Mouse (Mus musculus) erythroblast, embryonic 14.5 days (primary cell): ENCODE measurements around the gene Cacng8. TPM values are rescaled to one million over a fixed set of nuclear protein-coding genes. Genes with fewer than 3 reads are reported as not detected.

Experiments used
- H3K27me3 ChIP-seq: 2 replicates; pipeline ENCODE4 v1.6.1; 2012; ENCODE audit warnings: inconsistent platforms; ENCODE audit not compliant: control insufficient read depth
- H3K36me3 ChIP-seq: 2 replicates; pipeline ENCODE4 v1.6.1; 2012; ENCODE audit warnings: mild to moderate bottlenecking, inconsistent platforms; ENCODE audit not compliant: control insufficient read depth
- H3K4me1 ChIP-seq: 2 replicates; pipeline ENCODE4 v1.6.1; 2012; ENCODE audit warnings: inconsistent platforms; ENCODE audit not compliant: control insufficient read depth
- H3K4me3 ChIP-seq: replicated peaks from 2 replicates; pipeline ENCODE3; 2012; ENCODE audit warnings: moderate library complexity, mild to moderate bottlenecking, inconsistent platforms
- H3K9me3 ChIP-seq: 2 replicates; pipeline ENCODE4 v1.6.1; 2012; ENCODE audit warnings: low read length, inconsistent platforms, mixed read lengths; ENCODE audit not compliant: control insufficient read depth
- GATA1 ChIP-seq: IDR thresholded peaks from 2 replicates; pipeline ENCODE4 v1.6.1; 2012; ENCODE audit warnings: low read length, inconsistent platforms, mixed read lengths
- TAL1 ChIP-seq: IDR thresholded peaks from 3 replicates; pipeline ENCODE4 v1.6.1; 2012; ENCODE audit warnings: low read length, inconsistent platforms, mixed read lengths
- polyA plus RNA-seq: library from polyadenylated mRNA; stranded (reverse); fragments of >175 nt; gene quantifications from 2 replicates; pipeline ENCODE4 v1.2.3, GENCODE M21; 2012

Cacng8 gene
- polyA plus RNA-seq, 1 experiment, result not detected

GRCm38 (mm10) chr7:3440526-3440925, 50.0 kb downstream of the Cacng8 start:
- no peaks in the 10 kb centered on the region for H3K36me3 ChIP-seq
- no peaks in the 10 kb centered on the region for H3K27me3 ChIP-seq
- H3K4me3 ChIP-seq, result no peak overlapping the region
- H3K4me1 ChIP-seq, result no peaks in the 10 kb centered on the region
- TF ChIP-seq TAL1 (no peak), GATA1 (no peak)
- no peaks in the 10 kb centered on the region for H3K9me3 ChIP-seq

- H3K27me3 ChIP-seq, result no peaks in the 10 kb centered on the region
- H3K4me1 ChIP-seq, result no peaks in the 10 kb centered on the region
- H3K9me3 ChIP-seq, result no peaks in the 10 kb centered on the region
- no peaks in the 10 kb centered on the region for H3K36me3 ChIP-seq
- no peak for TF ChIP-seq TAL1
- TF ChIP-seq GATA1, result no peak
- no peak overlapping the region for H3K4me3 ChIP-seq
Measured at GRCm38 (mm10) chr7:3442476-3443062, 52.1 kb downstream of the Cacng8 start.

- H3K4me1 ChIP-seq, result no peaks in the 10 kb centered on the region
- no peaks in the 10 kb centered on the region for H3K9me3 ChIP-seq
- TF ChIP-seq TAL1, result no peak
- no peak for TF ChIP-seq GATA1
- no peaks in the 10 kb centered on the region for H3K27me3 ChIP-seq
- H3K36me3 ChIP-seq, result no peaks in the 10 kb centered on the region
- no peak overlapping the region for H3K4me3 ChIP-seq
Measured at GRCm38 (mm10) chr7:3444678-3445077, 54.2 kb downstream of the Cacng8 start.

DNA sequence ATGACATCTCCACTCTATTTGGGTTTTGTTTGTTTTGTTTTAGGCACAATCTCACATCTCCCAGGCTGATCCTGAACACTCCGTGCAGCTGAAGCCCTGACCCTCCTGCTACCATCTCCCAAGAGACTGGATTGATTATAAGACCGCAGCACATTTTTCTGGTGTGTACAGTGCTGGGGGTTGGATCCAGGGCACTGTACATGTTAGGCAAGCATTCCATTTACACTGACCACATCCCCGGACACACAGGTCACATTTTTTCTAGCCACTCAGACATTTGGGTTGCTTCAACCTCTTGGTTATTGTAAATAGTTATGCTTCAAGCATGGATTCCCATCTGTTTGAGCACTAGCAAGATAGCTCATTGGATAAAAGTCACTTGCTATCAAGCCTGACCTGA, 56.1 kb downstream of the Cacng8 start:
- TF ChIP-seq GATA1, result no peak
- TF ChIP-seq TAL1, result no peak
- Histone ChIP-seq H3K9me3 (no peaks in the 10 kb centered on the region), H3K4me1 (no peaks in the 10 kb centered on the region), H3K4me3 (no peak overlapping the region), H3K36me3 (no peaks in the 10 kb centered on the region), H3K27me3 (no peaks in the 10 kb centered on the region)

DNA sequence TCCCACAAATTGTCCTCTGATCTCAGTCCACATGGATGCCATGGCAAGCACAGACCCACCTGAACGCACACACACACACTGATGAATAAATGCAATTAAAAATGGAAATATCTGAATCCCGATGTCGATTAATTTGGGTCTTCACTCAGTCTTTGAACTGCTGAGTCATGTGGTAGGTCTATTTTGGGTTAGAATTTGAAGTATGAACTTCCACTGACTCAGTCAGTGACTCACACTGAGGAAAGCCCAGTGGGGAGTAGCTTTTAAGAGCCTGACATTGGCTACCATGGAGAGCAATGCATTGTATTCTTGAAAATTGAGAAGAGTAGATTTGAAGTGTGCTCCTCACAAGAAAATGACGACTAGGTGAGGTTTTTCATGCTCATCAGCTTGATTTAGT, 56.5 kb downstream of the Cacng8 start:
- TF ChIP-seq GATA1 (no peak), TAL1 (no peak)
- no peak overlapping the region for H3K4me3 ChIP-seq
- H3K36me3 ChIP-seq, result no peaks in the 10 kb centered on the region
- no peaks in the 10 kb centered on the region for H3K4me1 ChIP-seq
- H3K27me3 ChIP-seq, result no peaks in the 10 kb centered on the region
- no peaks in the 10 kb centered on the region for H3K9me3 ChIP-seq

DNA sequence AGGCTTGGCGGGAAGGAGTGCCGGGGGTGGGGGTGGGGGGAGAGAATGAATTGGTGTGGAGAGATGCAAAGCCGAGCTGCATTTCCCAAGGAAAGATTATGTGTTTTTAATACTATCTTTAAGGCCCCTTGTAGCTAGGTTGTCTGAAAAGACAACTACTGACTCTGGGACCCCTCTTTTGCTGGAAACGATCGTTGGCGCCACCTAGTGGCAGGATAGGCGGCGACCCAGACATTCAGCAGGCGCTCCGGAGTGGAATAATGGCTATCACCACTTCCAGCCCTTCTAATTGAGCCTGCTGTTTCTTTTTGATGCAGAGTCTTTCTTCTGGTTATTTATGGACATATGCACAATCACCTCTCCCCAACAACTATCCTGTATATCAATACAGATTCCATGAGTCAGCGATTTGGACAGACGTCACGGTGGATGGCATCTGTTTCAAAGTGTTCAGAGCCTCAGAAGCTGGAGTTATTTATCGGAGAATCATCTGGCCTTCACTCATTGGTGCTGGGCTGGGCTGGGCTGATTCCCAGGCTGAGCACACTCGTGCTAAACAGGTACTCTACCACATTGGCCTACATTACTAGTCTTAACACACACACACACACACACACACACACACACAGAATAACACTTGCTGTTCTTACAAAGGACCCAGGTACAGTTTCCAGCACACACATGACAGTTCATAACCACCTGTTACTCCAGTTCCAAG, 58.4 kb downstream of the Cacng8 start:
- H3K9me3 ChIP-seq, result no peaks in the 10 kb centered on the region
- no peaks in the 10 kb centered on the region for H3K4me1 ChIP-seq
- no peaks in the 10 kb centered on the region for H3K27me3 ChIP-seq
- no peak for TF ChIP-seq TAL1
- TF ChIP-seq GATA1, result no peak
- H3K36me3 ChIP-seq, result no peaks in the 10 kb centered on the region
- H3K4me3 ChIP-seq, result no peak overlapping the region

DNA sequence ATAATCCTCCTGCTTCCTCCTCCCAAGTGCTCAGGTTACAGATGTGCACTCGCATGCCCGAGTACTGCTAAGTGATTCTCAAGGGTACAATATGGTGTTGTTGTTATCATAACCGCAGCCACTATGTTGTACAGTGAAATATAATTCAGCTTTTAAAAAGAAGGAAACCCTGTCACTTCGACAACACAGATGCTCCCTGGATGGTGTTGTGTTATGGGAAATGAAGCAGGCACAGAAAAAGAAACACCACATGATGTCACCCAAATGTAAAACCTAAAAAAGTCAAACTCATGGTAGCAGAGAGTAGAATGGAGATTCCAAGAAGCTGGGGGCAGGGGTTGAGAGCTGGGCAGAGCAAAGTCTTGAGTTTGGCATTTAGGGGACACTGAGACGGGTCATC, 60.2 kb downstream of the Cacng8 start:
- no peaks in the 10 kb centered on the region for H3K4me1 ChIP-seq
- TF ChIP-seq GATA1 (no peak), TAL1 (no peak)

DNA sequence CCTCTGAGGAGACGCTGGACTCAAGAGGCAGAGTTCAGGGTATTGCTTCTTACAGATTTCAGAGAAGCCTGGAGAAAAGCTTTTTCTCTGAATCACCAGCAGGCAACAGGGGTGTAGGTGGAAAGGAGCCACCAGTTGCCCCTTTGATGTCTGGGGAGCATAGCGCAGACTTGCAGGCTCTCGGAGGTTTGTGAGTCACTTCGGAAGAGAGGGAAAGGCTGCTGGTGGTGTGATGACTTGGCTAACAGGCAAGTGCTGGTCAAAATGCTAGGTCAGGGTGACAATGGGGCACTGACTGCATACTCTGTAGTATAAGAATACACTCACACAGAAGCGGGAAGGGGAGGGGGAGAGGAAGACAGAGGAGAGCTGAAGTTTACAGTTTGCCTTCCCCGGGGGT, 60.7 kb downstream of the Cacng8 start:
- TF ChIP-seq GATA1 (no peak), TAL1 (no peak)
- no peak overlapping the region for H3K4me3 ChIP-seq
- no peaks in the 10 kb centered on the region for H3K27me3 ChIP-seq
- H3K36me3 ChIP-seq, result no peaks in the 10 kb centered on the region
- no peaks in the 10 kb centered on the region for H3K9me3 ChIP-seq
- no peaks in the 10 kb centered on the region for H3K4me1 ChIP-seq

More for the DNA sequence above, 60.2 kb downstream of the Cacng8 start:
- no peaks in the 10 kb centered on the region for H3K36me3 ChIP-seq
- H3K27me3 ChIP-seq, result no peaks in the 10 kb centered on the region
- no peaks in the 10 kb centered on the region for H3K9me3 ChIP-seq
- H3K4me3 ChIP-seq, result no peak overlapping the region

DNA sequence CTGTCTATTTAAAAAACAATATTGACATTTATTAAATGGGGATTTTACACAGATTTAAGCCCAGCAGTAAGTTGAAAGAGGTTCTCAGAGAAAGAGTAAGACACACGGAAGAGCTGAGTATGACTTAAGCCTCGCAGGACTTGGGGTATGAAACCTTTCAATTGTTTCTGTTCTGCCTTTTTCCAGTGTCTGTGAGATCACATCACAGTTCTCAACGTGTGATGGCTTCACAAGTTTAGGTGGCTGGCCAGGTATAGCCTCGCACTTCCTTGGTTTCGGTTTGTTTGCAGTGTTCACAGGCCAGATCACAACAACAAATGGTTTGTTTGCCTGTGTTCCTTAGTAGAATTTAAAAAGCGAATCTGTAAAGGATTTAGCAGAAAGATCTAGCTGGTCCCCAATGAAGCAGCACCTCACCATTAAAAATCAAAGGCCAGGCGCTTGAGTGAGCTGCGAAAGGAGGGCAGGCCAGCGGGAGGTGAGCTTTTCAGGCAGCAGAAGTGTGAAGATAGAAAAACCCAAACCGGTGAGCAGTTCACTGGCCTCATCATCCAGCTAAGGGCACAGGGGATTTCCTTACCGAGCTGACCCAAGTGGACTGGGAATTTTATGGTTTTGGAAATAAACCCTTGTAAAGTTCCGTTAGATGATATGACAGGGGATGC, 62.5 kb downstream of the Cacng8 start:
- Histone ChIP-seq H3K4me1 (no peaks in the 10 kb centered on the region), H3K9me3 (no peaks in the 10 kb centered on the region), H3K36me3 (no peaks in the 10 kb centered on the region), H3K4me3 (no peak overlapping the region), H3K27me3 (no peaks in the 10 kb centered on the region)
- TF ChIP-seq TAL1 (no peak), GATA1 (no peak)
